Mouse (Mus musculus) cerebellum, adult 8-10 months (tissue): ENCODE data around the gene Zic1.

Experiments
- DNase-seq: peaks from one replicate; pipeline ENCODE4 v3.0.0; 2022

The Zic1 gene

DNA sequence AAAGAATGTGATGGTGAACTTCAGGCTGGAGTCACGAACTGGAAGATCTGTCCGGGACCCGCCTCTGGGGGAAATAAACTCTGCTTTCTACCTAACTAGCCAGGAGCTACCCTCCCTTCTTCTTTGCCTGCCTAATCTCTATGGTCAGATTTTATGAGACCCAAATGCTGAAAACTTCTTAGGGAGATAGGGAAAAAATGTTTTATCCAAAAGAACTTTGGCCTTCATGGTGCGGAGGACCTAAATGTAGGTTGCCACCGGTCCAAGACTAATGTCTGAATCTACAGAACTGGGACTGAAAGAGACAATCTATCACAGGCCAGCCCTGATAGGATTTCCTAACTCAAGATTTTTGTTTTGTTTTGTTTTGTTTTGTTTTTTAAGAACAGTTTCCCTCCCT is 14.2 kb downstream of the Zic1 start:
- DNase-seq: no peak

DNA sequence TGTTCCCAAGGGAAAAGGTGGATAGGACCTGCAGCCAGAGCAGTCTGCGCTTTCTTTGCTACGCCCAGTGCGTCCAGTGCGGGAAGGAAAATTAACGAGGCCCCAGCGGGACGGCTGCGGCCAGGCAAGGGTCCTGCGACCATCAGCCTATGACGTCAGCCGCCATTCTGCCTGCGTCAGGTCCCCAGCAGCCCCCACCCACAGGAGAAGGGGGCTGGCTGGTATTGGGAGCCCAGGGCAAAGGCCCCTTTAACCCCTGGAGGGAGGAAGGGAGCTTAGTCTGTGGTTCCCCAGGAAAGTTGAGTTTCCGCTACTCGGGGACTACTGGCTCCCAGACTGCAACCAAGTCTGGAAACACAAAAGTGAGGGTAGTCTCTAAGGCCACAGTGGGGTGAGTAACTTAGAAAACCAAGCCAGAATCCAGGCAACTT is 14.7 kb downstream of the Zic1 start:
- DNase-seq: peak; percentile 72

DNA sequence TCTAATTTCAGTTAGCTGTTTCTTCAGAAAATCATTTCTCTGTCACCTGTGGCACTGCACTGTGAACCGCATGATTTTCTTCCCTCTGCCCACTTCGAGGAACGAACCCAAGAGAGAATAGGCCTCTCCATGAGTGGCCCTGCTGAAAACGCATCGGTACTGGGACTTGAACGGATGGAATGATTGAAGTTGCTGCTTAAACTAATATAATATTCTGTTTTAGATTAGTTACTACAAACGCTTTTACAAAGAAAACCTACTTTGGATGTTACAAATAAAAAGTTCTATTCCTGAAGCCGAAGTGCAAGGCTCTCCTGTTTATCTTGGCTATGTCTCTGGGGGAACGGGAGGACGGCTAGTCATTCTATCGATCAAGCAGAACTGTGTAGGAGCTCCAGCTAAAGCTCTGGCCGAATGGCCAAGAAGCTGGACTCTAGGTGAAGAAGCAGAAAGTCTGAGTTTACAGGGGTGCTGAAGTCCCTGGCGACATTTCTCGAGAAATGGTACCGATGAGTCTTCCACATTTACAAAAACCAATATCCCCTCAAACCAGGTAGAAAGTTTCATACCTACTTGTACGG is 15.3 kb downstream of the Zic1 start:
- DNase-seq: peak; percentile 67

DNA sequence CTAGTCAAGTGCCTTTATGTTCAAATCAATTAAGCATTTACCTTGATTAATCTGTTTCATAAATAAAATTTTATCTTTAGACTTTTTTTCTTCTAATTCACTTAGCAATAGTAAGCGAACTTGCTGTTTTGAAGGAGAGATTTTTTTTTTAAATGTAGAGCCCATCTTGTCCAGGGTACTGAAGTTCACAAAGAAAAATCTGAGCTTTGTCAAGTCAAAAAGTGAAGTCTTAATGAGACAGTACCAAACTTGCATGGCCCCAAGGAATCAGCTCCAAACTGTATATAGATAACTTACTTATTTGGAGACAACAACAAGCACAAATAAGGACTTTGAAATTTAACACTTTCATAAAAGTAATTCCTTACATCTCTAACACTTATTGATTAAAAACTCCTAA is 16.9 kb downstream of the Zic1 start:
- DNase-seq: no peak

DNA sequence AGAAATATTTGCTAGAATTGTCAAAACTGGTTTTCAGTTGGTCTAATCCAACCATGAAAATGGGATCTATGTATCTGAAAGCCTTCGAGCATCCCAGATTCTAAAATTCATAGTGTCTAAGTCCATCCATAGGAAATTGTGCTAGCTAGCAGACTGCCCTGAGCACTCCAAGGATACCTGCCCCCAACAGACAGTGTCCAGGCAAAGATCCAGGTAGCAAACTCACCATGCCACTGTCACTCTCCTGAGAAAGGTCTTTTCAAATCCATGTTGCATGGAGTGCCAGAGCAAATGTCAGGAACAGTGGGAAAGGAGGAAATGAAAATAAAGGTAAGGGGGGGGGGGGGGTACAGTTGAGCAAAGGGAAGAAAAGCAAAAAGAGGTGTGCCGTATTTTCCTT is 18.0 kb downstream of the Zic1 start:
- peak; percentile 68 for DNase-seq
